Mouse (Mus musculus) adipocyte (in vitro differentiated cells): Measurements from ENCODE around the gene Derl3.
"Not testable (repeated sequence)": the region's sequence is repeated elsewhere in the genome, so short reads cannot be mapped to it uniquely, and the experiment has no call there.

Source experiments
- DNase-seq: peaks from one replicate; pipeline ENCODE4 v3.0.0-alpha.2; 2016; ENCODE audit warnings: low spot score

Derl3 gene

GRCm38 (mm10) chr10:75893089-75893750 is at the start of gene Derl3:
Derl3 (plus strand) TSS chr10:75893413.
- DNase-seq = no peak

GRCm38 (mm10) chr10:75843898-75844297 is 49.3 kb upstream of the Derl3 start:
- DNase-seq = not testable (repeated sequence)

- DNase-seq = no peak
Observed at GRCm38 (mm10) chr10:75844800-75845199, 48.4 kb upstream of the Derl3 start.

GRCm38 (mm10) chr10:75845306-75845930 is 47.8 kb upstream of the Derl3 start:
- DNase-seq = no peak

- no peak for DNase-seq
Observed at GRCm38 (mm10) chr10:75848382-75848781, 44.8 kb upstream of the Derl3 start.

- no peak for DNase-seq
Observed at GRCm38 (mm10) chr10:75851076-75851475, 42.1 kb upstream of the Derl3 start.

GRCm38 (mm10) chr10:75851681-75852080 is 41.5 kb upstream of the Derl3 start:
- DNase-seq = no peak

- no peak for DNase-seq
Observed at GRCm38 (mm10) chr10:75852539-75853125, 40.6 kb upstream of the Derl3 start.

GRCm38 (mm10) chr10:75853452-75853851 is 39.8 kb upstream of the Derl3 start:
- peak; percentile 94 for DNase-seq

GRCm38 (mm10) chr10:75854096-75854495 is 39.1 kb upstream of the Derl3 start:
- DNase-seq = no peak

GRCm38 (mm10) chr10:75854791-75855190 is 38.4 kb upstream of the Derl3 start:
- no peak for DNase-seq

- no peak for DNase-seq
Observed at GRCm38 (mm10) chr10:75855416-75855981, 37.7 kb upstream of the Derl3 start.

- DNase-seq = no peak
Observed at GRCm38 (mm10) chr10:75856155-75856907, 36.9 kb upstream of the Derl3 start.

GRCm38 (mm10) chr10:75856976-75857375 is 36.2 kb upstream of the Derl3 start:
- DNase-seq = no peak

GRCm38 (mm10) chr10:75857598-75857997 is 35.6 kb upstream of the Derl3 start:
- DNase-seq = no peak

- DNase-seq = peak; percentile 41
Observed at GRCm38 (mm10) chr10:75859107-75859746, 34.0 kb upstream of the Derl3 start.

GRCm38 (mm10) chr10:75859786-75860470 is 33.3 kb upstream of the Derl3 start, which contains the start of gene Mif:
Mif (minus strand) TSS chr10:75860240.
- peak; percentile 88 for DNase-seq

- DNase-seq = no peak
Observed at GRCm38 (mm10) chr10:75860746-75861145, 32.5 kb upstream of the Derl3 start.

GRCm38 (mm10) chr10:75861587-75861986 is 31.6 kb upstream of the Derl3 start:
- no peak for DNase-seq

- DNase-seq = no peak
Observed at GRCm38 (mm10) chr10:75872025-75872914, 20.9 kb upstream of the Derl3 start.
